Mouse (Mus musculus): ENCODE data around the gene Als2.

Als2 gene

GRCm38 (mm10) chr1:59212076-59212779, 24.8 kb downstream of the Als2 start:
- DNase-seq (ENCODE audit: extremely low read depth, low read depth, low spot score) = no peak

GRCm38 (mm10) chr1:59211651-59212050, 25.4 kb downstream of the Als2 start:
- DNase-seq (ENCODE audit: extremely low read depth, low read depth, low spot score) = no peak

GRCm38 (mm10) chr1:59208331-59208730, 28.7 kb downstream of the Als2 start:
- DNase-seq (ENCODE audit: extremely low read depth, low read depth, low spot score) = no peak

GRCm38 (mm10) chr1:59204489-59204888, 32.5 kb downstream of the Als2 start:
- no peak for DNase-seq (ENCODE audit: extremely low read depth, low read depth, low spot score)

- no peak for DNase-seq (ENCODE audit: extremely low read depth, low read depth, low spot score)
Measured at GRCm38 (mm10) chr1:59202367-59202766, 34.7 kb downstream of the Als2 start.

GRCm38 (mm10) chr1:59201561-59201960, 35.5 kb downstream of the Als2 start:
- peak; percentile 18 for DNase-seq (ENCODE audit: extremely low read depth, low read depth, low spot score)

GRCm38 (mm10) chr1:59200960-59201359, 36.1 kb downstream of the Als2 start:
- no peak for DNase-seq (ENCODE audit: extremely low read depth, low read depth, low spot score)

- DNase-seq (ENCODE audit: extremely low read depth, low read depth, low spot score) = no peak
Measured at GRCm38 (mm10) chr1:59194979-59195378, 42.1 kb downstream of the Als2 start.

GRCm38 (mm10) chr1:59187786-59188185, 49.2 kb downstream of the Als2 start:
- no peak for DNase-seq (ENCODE audit: extremely low read depth, low read depth, low spot score)

- no peak for DNase-seq (ENCODE audit: extremely low read depth, low read depth, low spot score)
Measured at GRCm38 (mm10) chr1:59186317-59186716, 50.7 kb downstream of the Als2 start.

- DNase-seq (ENCODE audit: extremely low read depth, low read depth, low spot score) = no peak
Measured at GRCm38 (mm10) chr1:59185410-59185809, 51.6 kb downstream of the Als2 start.

- no peak for DNase-seq (ENCODE audit: extremely low read depth, low read depth, low spot score)
Measured at GRCm38 (mm10) chr1:59183045-59183444, 54.0 kb downstream of the Als2 start.

GRCm38 (mm10) chr1:59182373-59182772, 54.7 kb downstream of the Als2 start:
- no peak for DNase-seq (ENCODE audit: extremely low read depth, low read depth, low spot score)

GRCm38 (mm10) chr1:59180003-59180402, 57.0 kb downstream of the Als2 start:
- DNase-seq (ENCODE audit: extremely low read depth, low read depth, low spot score) = no peak

- DNase-seq (ENCODE audit: extremely low read depth, low read depth, low spot score) = no peak
Measured at GRCm38 (mm10) chr1:59178401-59178800, 58.6 kb downstream of the Als2 start.

GRCm38 (mm10) chr1:59174514-59175373, 62.3 kb downstream of the Als2 start:
- DNase-seq (ENCODE audit: extremely low read depth, low read depth, low spot score) = no peak

- no peak for DNase-seq (ENCODE audit: extremely low read depth, low read depth, low spot score)
Measured at GRCm38 (mm10) chr1:59173023-59173422, 64.0 kb downstream of the Als2 start.

- DNase-seq (ENCODE audit: extremely low read depth, low read depth, low spot score) = no peak
Measured at GRCm38 (mm10) chr1:59171875-59172274, 65.2 kb downstream of the Als2 start.

GRCm38 (mm10) chr1:59170290-59170689, 66.7 kb downstream of the Als2 start:
- DNase-seq (ENCODE audit: extremely low read depth, low read depth, low spot score) = no peak

- DNase-seq (ENCODE audit: extremely low read depth, low read depth, low spot score) = no peak
Measured at GRCm38 (mm10) chr1:59169586-59169985, 67.4 kb downstream of the Als2 start.

GRCm38 (mm10) chr1:59168556-59168955, 68.5 kb downstream of the Als2 start:
- no peak for DNase-seq (ENCODE audit: extremely low read depth, low read depth, low spot score)

Data from fat pad, adult 2 months (tissue).